Mouse (Mus musculus) kidney, postnatal 0 days (tissue): ENCODE data around the gene Ube2a. TPM values are rescaled to one million over a fixed set of nuclear protein-coding genes. Genes with fewer than 3 reads are reported as not detected.

Experiments used
- ATAC-seq: fragments of 200-750 bp; cut with Nextera tagmentation; replicated peaks from 2 replicates; pipeline ENCODE4 v1.8.0; 2017; ENCODE audit warnings: low read depth, moderate number of reproducible peaks, moderate TSS enrichment, moderate library complexity; ENCODE audit not compliant: low FRiP score
- DNase-seq: peaks from one replicate; pipeline ENCODE4 v3.0.0-alpha.2; 2016; ENCODE audit warnings: low spot score
- H3K27ac ChIP-seq: fragments of 300-500 bp; sonication (generic); 2 replicates; pipeline ENCODE4 v1.5.1; 2014; ENCODE audit warnings: mild to moderate bottlenecking
- H3K27me3 ChIP-seq: fragments of 300-500 bp; sonication (generic); 2 replicates; pipeline ENCODE4 v1.6.1; 2014; ENCODE audit warnings: low read length, mixed read lengths; ENCODE audit not compliant: insufficient read depth
- H3K36me3 ChIP-seq: fragments of 300-500 bp; sonication (generic); 2 replicates; pipeline ENCODE4 v1.6.1; 2014; ENCODE audit warnings: low read length, mixed read lengths; ENCODE audit not compliant: insufficient read depth
- H3K4me1 ChIP-seq: fragments of 300-500 bp; sonication (generic); replicated peaks from 2 replicates; pipeline ENCODE4 v1.6.1; 2014; ENCODE audit warnings: antibody characterized with exemption, low read length, mixed read lengths; ENCODE audit not compliant: insufficient read depth
- H3K4me2 ChIP-seq: fragments of 300-500 bp; sonication (generic); 2 replicates; pipeline ENCODE4 v1.6.1; 2014; ENCODE audit warnings: mild to moderate bottlenecking, low read length, moderate library complexity, mixed read lengths
- H3K4me3 ChIP-seq: fragments of 300-500 bp; sonication (generic); replicated peaks from 2 replicates; pipeline ENCODE4 v1.5.1; 2014; ENCODE audit warnings: low read depth, low read length
- H3K9ac ChIP-seq: fragments of 300-500 bp; sonication (generic); 2 replicates; pipeline ENCODE4 v1.6.1; 2014; ENCODE audit warnings: low read depth, low read length
- H3K9me3 ChIP-seq: fragments of 300-500 bp; sonication (generic); replicated peaks from 2 replicates; pipeline ENCODE4 v1.6.1; 2016; ENCODE audit warnings: low read length, inconsistent platforms, mixed read lengths
- CTCF ChIP-seq: IDR thresholded peaks from 2 replicates; pipeline ENCODE4 v1.5.1; 2016; ENCODE audit warnings: antibody characterized with exemption, low read depth, mild to moderate bottlenecking, moderate library complexity
- WGBS: fragments of 180-500 bp; shearing (Covaris S2); extraction: QIAGEN DNeasy Blood & Tissue Kit; methylation state at CpG from one replicate; pipeline ENCODE4 v1.1.7; 2014; 5-methylcytosine and 5-hydroxymethylcytosine counted together
- polyA plus RNA-seq: library from polyadenylated mRNA; unstranded; fragments of >200 nt; fragmentation: Nextera tagmentation; extraction: Ambion mirVana; gene quantifications from 2 replicates; pipeline ENCODE4 v1.2.1, GENCODE M21; 2015

Gene Ube2a
- polyA plus RNA-seq, 1 experiment from 2014 or later: 157 TPM

DNA sequence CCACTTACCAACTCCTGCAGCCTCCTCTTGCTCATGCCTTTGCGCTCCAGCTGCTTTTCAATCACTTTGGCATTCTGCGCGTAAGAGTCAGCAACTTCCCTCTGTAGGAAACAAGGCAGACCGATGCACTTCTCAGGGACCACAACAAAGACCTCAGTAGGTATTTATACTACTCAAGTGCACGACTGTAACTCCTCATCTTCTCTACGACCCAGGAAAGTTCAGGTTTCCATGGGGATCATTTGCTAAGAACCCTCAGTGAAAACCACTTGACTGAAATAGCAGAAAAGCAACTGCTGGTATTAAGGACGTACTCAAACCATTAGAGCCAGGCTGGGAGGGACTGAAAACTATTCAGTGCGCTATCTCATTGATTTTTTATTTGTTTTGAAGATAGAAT, 21.1 kb upstream of the Ube2a start:
- Histone ChIP-seq H3K4me1 (no peaks in the 10 kb centered on the region), H3K9ac (no peak overlapping the region), H3K4me2 (no peak overlapping the region), H3K4me3 (no peak overlapping the region), H3K27ac (no peak overlapping the region), H3K9me3 (no peaks in the 10 kb centered on the region), H3K27me3 (no peaks in the 10 kb centered on the region), H3K36me3 (no peaks in the 10 kb centered on the region)
- ATAC-seq: no peak
- 79% methylated on average over 8 of the region's 8 CpGs for WGBS
- no peak for DNase-seq
- TF ChIP-seq CTCF: no peak

GRCm38 (mm10) chrX:36863766-36864608, 9.7 kb upstream of the Ube2a start:
- Histone ChIP-seq H3K9me3 (no peaks in the 10 kb centered on the region), H3K9ac (peak overlapping the region; percentile 37; the same call in 1 of the 2 replicates), H3K36me3 (no peaks in the 10 kb centered on the region), H3K4me2 (peak overlapping the region; percentile 48), H3K4me1 (no peaks in the 10 kb centered on the region), H3K27me3 (no peaks in the 10 kb centered on the region), H3K27ac (peak overlapping the region; percentile 71), H3K4me3 (peak overlapping the region; percentile 40)
- DNase-seq (peak; percentile 77), ATAC-seq (peak; percentile 81)
- 23% methylated on average over 40 of the region's 44 CpGs for WGBS
- TF ChIP-seq CTCF: no peak

DNA sequence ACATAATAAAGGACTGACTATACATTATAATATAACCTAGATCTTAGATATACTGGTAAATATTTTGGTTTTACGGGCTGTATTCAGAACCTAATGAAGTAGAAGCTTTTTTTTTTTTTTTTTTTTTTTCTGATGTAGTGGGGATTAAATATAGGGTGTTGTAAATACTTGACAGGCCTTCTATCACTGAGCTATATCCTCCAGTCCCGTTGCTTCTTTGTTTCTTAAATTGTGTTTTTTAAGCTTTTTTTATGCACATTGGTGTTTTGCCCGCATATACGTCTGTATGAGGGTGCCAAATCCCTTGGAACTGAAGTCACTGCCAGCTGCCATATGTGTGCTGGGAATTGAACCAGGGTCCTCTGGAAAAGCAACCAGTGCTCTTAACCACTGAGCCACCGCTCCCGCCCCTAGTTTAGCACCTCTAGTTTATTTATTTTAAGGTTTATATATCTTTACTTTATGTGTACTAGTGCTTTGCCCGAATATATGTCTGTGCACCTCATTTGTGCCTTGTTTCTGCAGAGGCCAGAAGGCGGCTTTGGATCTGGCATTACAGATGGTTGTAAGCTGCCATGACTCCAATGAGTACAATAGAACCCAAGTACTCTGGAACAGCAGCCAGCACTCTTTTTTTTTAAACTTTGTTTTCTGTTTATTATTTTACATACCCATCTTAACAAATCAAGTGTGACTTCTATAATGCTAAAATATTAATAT, 8.9 kb upstream of the Ube2a start:
- 60% methylated on average over 8 of the region's 8 CpGs for WGBS
- Histone ChIP-seq H3K36me3 (no peaks in the 10 kb centered on the region), H3K9me3 (no peaks in the 10 kb centered on the region), H3K9ac (no peak overlapping the region), H3K27me3 (no peaks in the 10 kb centered on the region), H3K4me3 (peak overlapping the region; percentile 40), H3K4me1 (no peaks in the 10 kb centered on the region), H3K4me2 (peak overlapping the region; percentile 38; the same call in 1 of the 2 replicates), H3K27ac (no peak overlapping the region)
- no peak for DNase-seq
- ATAC-seq: no peak
- no peak for TF ChIP-seq CTCF

DNA sequence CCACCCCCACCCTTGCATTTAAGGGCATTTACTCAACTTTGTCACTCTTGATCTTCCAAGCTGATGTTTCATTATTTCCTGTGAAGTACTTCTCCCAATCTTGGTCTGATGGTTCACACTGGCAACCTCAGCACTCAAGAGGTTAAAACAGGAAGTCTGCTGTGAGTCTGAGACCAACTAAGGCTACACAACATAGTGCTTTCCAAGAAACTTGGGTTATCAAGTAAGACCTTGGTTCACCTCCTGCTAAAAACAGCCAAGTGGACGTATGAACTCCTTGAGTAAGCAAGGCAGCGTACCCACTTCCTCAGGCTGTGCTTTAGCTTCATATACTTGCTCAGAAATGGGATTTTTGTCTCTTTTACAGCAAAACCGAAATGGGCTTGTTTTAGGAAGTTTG, 3.3 kb upstream of the Ube2a start:
- 78% methylated on average over 3 of the region's 3 CpGs for WGBS
- Histone ChIP-seq H3K27me3 (no peaks in the 10 kb centered on the region), H3K4me3 (no peak overlapping the region), H3K9me3 (no peaks in the 10 kb centered on the region), H3K4me2 (no peak overlapping the region), H3K27ac (no peak overlapping the region), H3K9ac (no peak overlapping the region), H3K36me3 (no peaks in the 10 kb centered on the region), H3K4me1 (no peaks in the 10 kb centered on the region)
- no peak for TF ChIP-seq CTCF
- ATAC-seq (no peak), DNase-seq (no peak)

DNA sequence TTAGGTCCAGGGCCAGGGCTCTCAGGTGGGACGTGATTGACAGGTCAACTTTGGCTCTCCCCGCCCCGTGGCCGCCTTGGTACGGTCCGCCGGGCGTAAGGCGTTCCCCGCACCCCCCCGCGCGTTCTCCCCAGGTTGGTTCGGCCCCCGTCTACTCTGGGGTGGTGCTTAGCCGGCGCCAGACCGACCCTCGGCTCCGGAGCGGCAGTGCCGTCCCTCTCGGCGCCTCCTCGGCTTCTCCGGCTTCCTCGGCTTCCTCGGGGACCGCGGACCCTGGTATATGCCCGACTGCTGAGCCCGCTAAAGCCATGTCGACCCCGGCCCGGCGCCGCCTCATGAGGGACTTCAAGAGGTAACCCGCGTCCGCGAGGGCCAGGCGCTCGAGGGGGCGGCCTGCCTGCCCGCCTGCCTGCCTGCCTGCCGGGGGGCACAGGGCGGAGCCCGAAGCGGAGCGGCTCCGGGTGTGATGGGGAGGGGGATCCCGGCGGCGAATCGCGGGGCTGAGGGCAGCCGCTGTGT, 537 bp downstream of the Ube2a start:
- WGBS: 13% methylated on average over 54 of the region's 57 CpGs
- Histone ChIP-seq H3K27me3 (no peaks in the 10 kb centered on the region), H3K36me3 (no peaks in the 10 kb centered on the region), H3K4me1 (no peaks in the 10 kb centered on the region), H3K27ac (peak overlapping the region; percentile 77), H3K4me2 (peak overlapping the region; percentile 59), H3K9ac (peak overlapping the region; percentile 79), H3K9me3 (no peaks in the 10 kb centered on the region), H3K4me3 (peak overlapping the region; percentile 75)
- TF ChIP-seq CTCF: no peak
- peak; percentile 86 for DNase-seq
- ATAC-seq: peak; percentile 99

- WGBS: 14% methylated on average over 28 of the region's 36 CpGs
- TF ChIP-seq CTCF: no peak
- no peaks in the 10 kb centered on the region for H3K27me3 ChIP-seq
- ATAC-seq (peak; percentile 36; the same call in 1 of the 2 replicates), DNase-seq (peak; percentile 12)
- peak overlapping the region; percentile 59 for H3K4me2 ChIP-seq
- H3K36me3 ChIP-seq: no peaks in the 10 kb centered on the region
- no peaks in the 10 kb centered on the region for H3K9me3 ChIP-seq
- peak overlapping the region; percentile 75 for H3K4me3 ChIP-seq
- H3K4me1 ChIP-seq: no peaks in the 10 kb centered on the region
- H3K9ac ChIP-seq: peak overlapping the region; percentile 79
- peak overlapping the region; percentile 77 for H3K27ac ChIP-seq
Observed at GRCm38 (mm10) chrX:36874704-36875128, 1.0 kb downstream of the Ube2a start.
